Mouse (Mus musculus): Measurements from ENCODE around the gene Arhgap15.

Arhgap15 gene

GRCm38 (mm10) chr2:43783759-43784735 lies 35.4 kb downstream of the Arhgap15 start:
- no peak for DNase-seq (ENCODE audit: low spot score)

- no peak for DNase-seq (ENCODE audit: low spot score)
Observed at GRCm38 (mm10) chr2:43786101-43786500, 37.5 kb downstream of the Arhgap15 start.

- peak; percentile 69 for DNase-seq (ENCODE audit: low spot score)
Observed at GRCm38 (mm10) chr2:43787141-43787540, 38.5 kb downstream of the Arhgap15 start.

GRCm38 (mm10) chr2:43788484-43788883 lies 39.9 kb downstream of the Arhgap15 start:
- DNase-seq (ENCODE audit: low spot score): no peak

- DNase-seq (ENCODE audit: low spot score): no peak
Observed at GRCm38 (mm10) chr2:43790049-43790693, 41.5 kb downstream of the Arhgap15 start.

- DNase-seq (ENCODE audit: low spot score): no peak
Observed at GRCm38 (mm10) chr2:43791575-43791974, 43.0 kb downstream of the Arhgap15 start.

- no peak for DNase-seq (ENCODE audit: low spot score)
Observed at GRCm38 (mm10) chr2:43793105-43793504, 44.5 kb downstream of the Arhgap15 start.

- DNase-seq (ENCODE audit: low spot score): no peak
Observed at GRCm38 (mm10) chr2:43794700-43795099, 46.1 kb downstream of the Arhgap15 start.

- DNase-seq (ENCODE audit: low spot score): no peak
Observed at GRCm38 (mm10) chr2:43796448-43796847, 47.8 kb downstream of the Arhgap15 start.

GRCm38 (mm10) chr2:43805960-43806744 lies 57.5 kb downstream of the Arhgap15 start:
- peak; percentile 32 for DNase-seq (ENCODE audit: low spot score)

- no peak for DNase-seq (ENCODE audit: low spot score)
Observed at GRCm38 (mm10) chr2:43815896-43816787, 67.5 kb downstream of the Arhgap15 start.

GRCm38 (mm10) chr2:43816788-43817581 lies 68.4 kb downstream of the Arhgap15 start:
- no peak for DNase-seq (ENCODE audit: low spot score)

GRCm38 (mm10) chr2:43835931-43836330 lies 87.3 kb downstream of the Arhgap15 start:
- DNase-seq (ENCODE audit: low spot score): no peak

GRCm38 (mm10) chr2:43841644-43842043 lies 93.0 kb downstream of the Arhgap15 start:
- DNase-seq (ENCODE audit: low spot score): no peak

GRCm38 (mm10) chr2:43851195-43851594 lies 102.6 kb downstream of the Arhgap15 start:
- DNase-seq (ENCODE audit: low spot score): peak; percentile 58

GRCm38 (mm10) chr2:43862709-43863108 lies 114.1 kb downstream of the Arhgap15 start:
- DNase-seq (ENCODE audit: low spot score): no peak

- peak; percentile 90 for DNase-seq (ENCODE audit: low spot score)
Observed at GRCm38 (mm10) chr2:43902403-43902973, 153.9 kb downstream of the Arhgap15 start.

GRCm38 (mm10) chr2:43907496-43907895 lies 158.9 kb downstream of the Arhgap15 start:
- DNase-seq (ENCODE audit: low spot score): no peak

- no peak for DNase-seq (ENCODE audit: low spot score)
Observed at GRCm38 (mm10) chr2:43914104-43914503, 165.5 kb downstream of the Arhgap15 start.

GRCm38 (mm10) chr2:43923863-43924340 lies 175.3 kb downstream of the Arhgap15 start:
- DNase-seq (ENCODE audit: low spot score): no peak

All from embryo, embryonic 10 days (tissue).